Mouse (Mus musculus) midbrain, postnatal 0 days (tissue): ENCODE measurements around the gene Bmpr1a. TPM values are rescaled to one million over a fixed set of nuclear protein-coding genes. Genes with fewer than 3 reads are reported as not detected.

ENCODE experiments used
- ATAC-seq: fragments of 200-750 bp; cut with Nextera tagmentation; 2 replicates; pipeline ENCODE4 v1.8.0; 2017; ENCODE audit warnings: moderate number of reproducible peaks, mild to moderate bottlenecking, moderate TSS enrichment, moderate library complexity; ENCODE audit not compliant: low FRiP score
- DNase-seq: peaks from one replicate; pipeline ENCODE4 v3.0.0-alpha.2; 2015; ENCODE audit warnings: low spot score
- H3K27ac ChIP-seq: fragments of 300-500 bp; sonication (generic); 2 replicates; pipeline ENCODE4 v1.5.1; 2014; ENCODE audit warnings: low read depth, mild to moderate bottlenecking, low read length, mixed read lengths
- H3K27me3 ChIP-seq: fragments of 300-500 bp; sonication (generic); 2 replicates; pipeline ENCODE4 v1.6.1; 2014; ENCODE audit warnings: low read length, control low read depth, mixed read lengths; ENCODE audit not compliant: insufficient read depth
- H3K36me3 ChIP-seq: fragments of 300-500 bp; sonication (generic); 2 replicates; pipeline ENCODE4 v1.6.1; 2014; ENCODE audit warnings: low read length, control low read depth, mixed read lengths; ENCODE audit not compliant: insufficient read depth
- H3K4me1 ChIP-seq: fragments of 300-500 bp; sonication (generic); 2 replicates; pipeline ENCODE4 v1.6.1; 2014; ENCODE audit warnings: mild to moderate bottlenecking, control low read depth, antibody characterized with exemption, low read length, mixed read lengths; ENCODE audit not compliant: insufficient read depth
- H3K4me2 ChIP-seq: fragments of 300-500 bp; sonication (generic); 2 replicates; pipeline ENCODE4 v1.6.1; 2014; ENCODE audit warnings: low read depth, mild to moderate bottlenecking, low read length, mixed read lengths; ENCODE audit not compliant: poor library complexity, severe bottlenecking
- H3K4me3 ChIP-seq: fragments of 300-500 bp; sonication (generic); 2 replicates; pipeline ENCODE4 v1.5.1; 2014; ENCODE audit warnings: low read depth, mild to moderate bottlenecking, low read length, moderate library complexity
- H3K9ac ChIP-seq: fragments of 300-500 bp; sonication (generic); replicated peaks from 2 replicates; pipeline ENCODE4 v1.6.1; 2014; ENCODE audit warnings: mild to moderate bottlenecking, low read length, moderate library complexity, mixed read lengths; ENCODE audit not compliant: poor library complexity, severe bottlenecking
- H3K9me3 ChIP-seq: fragments of 300-500 bp; sonication (generic); 2 replicates; pipeline ENCODE4 v1.6.1; 2016; ENCODE audit warnings: low read length, control low read depth
- CTCF ChIP-seq: IDR thresholded peaks from 2 replicates; pipeline ENCODE4 v1.5.1; 2016; ENCODE audit warnings: antibody characterized with exemption, mild to moderate bottlenecking
- WGBS: fragments of 180-500 bp; shearing (Covaris S2); extraction: QIAGEN DNeasy Blood & Tissue Kit; methylation state at CpG from one replicate; pipeline ENCODE4 v1.1.7; 2014; 5-methylcytosine and 5-hydroxymethylcytosine counted together
- polyA plus RNA-seq: library from polyadenylated mRNA; unstranded; fragments of >200 nt; fragmentation: Nextera tagmentation; extraction: Ambion mirVana; gene quantifications from 2 replicates; pipeline ENCODE4 v1.2.1, GENCODE M21; 2015
- total RNA-seq: library from RNA; depleted of rRNA; stranded (reverse); fragments of >200 nt; gene quantifications from 2 replicates; pipeline ENCODE4 v1.2.3, GENCODE M21; 2014

The Bmpr1a gene
- total and polyA plus RNA-seq, 2 experiments from 2014 or later: 14.0 to 42.5 TPM

- no peaks in the 10 kb centered on the region for H3K9me3 ChIP-seq
- 50% methylated on average over 8 of the region's 8 CpGs for WGBS
Measured at GRCm38 (mm10) chr14:34486169-34486568, 17.0 kb downstream of the Bmpr1a start.

GRCm38 (mm10) chr14:34483469-34484341, 19.4 kb downstream of the Bmpr1a start:
- Histone ChIP-seq H3K27me3 (no peaks in the 10 kb centered on the region), H3K9me3 (no peaks in the 10 kb centered on the region), H3K4me2 (no peak overlapping the region), H3K27ac (peak overlapping the region; percentile 43), H3K36me3 (no peaks in the 10 kb centered on the region), H3K4me1 (peaks cover 5% of the 10 kb centered on the region), H3K9ac (no peak overlapping the region), H3K4me3 (no peak overlapping the region)
- no peak for ATAC-seq
- DNase-seq: peak; percentile 41
- 47% methylated on average over 6 of the region's 6 CpGs for WGBS
- no peak for TF ChIP-seq CTCF

More at GRCm38 (mm10) chr14:34486169-34486568, 17.0 kb downstream of the Bmpr1a start:
- Histone ChIP-seq H3K4me2 (no peak overlapping the region), H3K9ac (no peak overlapping the region), H3K27me3 (no peaks in the 10 kb centered on the region), H3K36me3 (no peaks in the 10 kb centered on the region), H3K4me3 (no peak overlapping the region), H3K27ac (no peak overlapping the region), H3K4me1 (peaks cover 5% of the 10 kb centered on the region)
- TF ChIP-seq CTCF: peak; percentile 33; the same call in 1 of the 2 replicates
- ATAC-seq: no peak
- DNase-seq: no peak

GRCm38 (mm10) chr14:34471591-34471990, 31.6 kb downstream of the Bmpr1a start:
- Histone ChIP-seq H3K27ac (no peak overlapping the region), H3K4me2 (no peak overlapping the region), H3K36me3 (no peaks in the 10 kb centered on the region), H3K27me3 (no peaks in the 10 kb centered on the region), H3K9me3 (no peaks in the 10 kb centered on the region), H3K4me3 (no peak overlapping the region), H3K4me1 (no peaks in the 10 kb centered on the region), H3K9ac (no peak overlapping the region)
- no peak for TF ChIP-seq CTCF
- no peak for DNase-seq
- no peak for ATAC-seq

- WGBS: 52% methylated on average over 3 of the region's 3 CpGs
- Histone ChIP-seq H3K27ac (no peak overlapping the region), H3K4me3 (no peak overlapping the region), H3K4me2 (no peak overlapping the region), H3K27me3 (no peaks in the 10 kb centered on the region), H3K9ac (no peak overlapping the region), H3K9me3 (no peaks in the 10 kb centered on the region), H3K36me3 (no peaks in the 10 kb centered on the region), H3K4me1 (no peaks in the 10 kb centered on the region)
- ATAC-seq (no peak), DNase-seq (peak; percentile 57)
- no peak for TF ChIP-seq CTCF
Measured at GRCm38 (mm10) chr14:34466291-34466690, 36.9 kb downstream of the Bmpr1a start.

- H3K27me3 ChIP-seq: no peaks in the 10 kb centered on the region
- H3K36me3 ChIP-seq: no peaks in the 10 kb centered on the region
- WGBS: 88% methylated on average over 2 of the region's 2 CpGs
- H3K4me1 ChIP-seq: no peaks in the 10 kb centered on the region
- no peaks in the 10 kb centered on the region for H3K9me3 ChIP-seq
- no peak overlapping the region for H3K4me3 ChIP-seq
- no peak overlapping the region for H3K27ac ChIP-seq
- no peak for TF ChIP-seq CTCF
- H3K9ac ChIP-seq: no peak overlapping the region
- ATAC-seq (no peak), DNase-seq (no peak)
- no peak overlapping the region for H3K4me2 ChIP-seq
Measured at GRCm38 (mm10) chr14:34459386-34459785, 43.8 kb downstream of the Bmpr1a start.

- Histone ChIP-seq H3K36me3 (no peaks in the 10 kb centered on the region), H3K9me3 (no peaks in the 10 kb centered on the region), H3K4me3 (no peak overlapping the region), H3K9ac (no peak overlapping the region), H3K27me3 (no peaks in the 10 kb centered on the region), H3K27ac (no peak overlapping the region), H3K4me1 (no peaks in the 10 kb centered on the region), H3K4me2 (no peak overlapping the region)
- peak; percentile 76 for DNase-seq
- TF ChIP-seq CTCF: peak; percentile 83
- ATAC-seq: no peak
- 75% methylated on average over 1 of the region's 1 CpGs for WGBS
Measured at GRCm38 (mm10) chr14:34458880-34459279, 44.3 kb downstream of the Bmpr1a start.
